Mouse (Mus musculus) MEL (cell line): ENCODE data around the gene Sbk1. TPM values are rescaled to one million over a fixed set of nuclear protein-coding genes. Genes with fewer than 3 reads are reported as not detected.

Experiments used
- DNase-seq: peaks from one replicate; pipeline ENCODE4 v3.0.0; 2011; ENCODE audit warnings: low read depth, low spot score
- H3K27ac ChIP-seq: 2 replicates; pipeline ENCODE4 v1.5.1; 2012; ENCODE audit warnings: low read depth, mild to moderate bottlenecking, control low read depth, low read length, moderate library complexity; ENCODE audit not compliant: control insufficient read depth
- H3K27me3 ChIP-seq, 2 experiments: fragments of 150-350 bp in 1 of 2; sonication (generic) in 1 of 2; 2 replicates each; pipeline ENCODE4 v1.6.1; 2012; ENCODE audit warnings: low read length in 2 of 2, mild to moderate bottlenecking in 2 of 2, improper control_type of control experiment in 1 of 2, moderate library complexity in 1 of 2; ENCODE audit not compliant: insufficient read depth in 2 of 2, control insufficient read depth in 1 of 2
- H3K36me3 ChIP-seq, 2 experiments: 2 replicates each; pipeline ENCODE4 v1.6.1; 2012 to 2014; ENCODE audit warnings: low read length in 2 of 2, improper control_type of control experiment in 1 of 2, inconsistent platforms in 1 of 2, mild to moderate bottlenecking in 1 of 2; ENCODE audit not compliant: insufficient read depth in 2 of 2, control insufficient read depth in 1 of 2
- H3K4me1 ChIP-seq, 2 experiments: fragments of 150-350 bp in 1 of 2; sonication (generic) in 1 of 2; 2 replicates each; pipeline ENCODE4 v1.6.1; 2012; ENCODE audit warnings: low read length in 2 of 2, improper control_type of control experiment in 1 of 2, mild to moderate bottlenecking in 1 of 2; ENCODE audit not compliant: insufficient read depth in 2 of 2, control insufficient read depth in 1 of 2
- H3K4me3 ChIP-seq, 2 experiments: fragments of 150-350 bp in 1 of 2; sonication (generic) in 1 of 2; 2 replicates each; pipeline ENCODE4 v1.5.1; 2012; ENCODE audit warnings: low read depth in 2 of 2, low read length in 2 of 2, mild to moderate bottlenecking in 2 of 2, moderate library complexity in 2 of 2, control low read depth in 1 of 2, improper control_type of control experiment in 1 of 2; ENCODE audit not compliant: control insufficient read depth in 1 of 2, insufficient read depth in 1 of 2
- H3K79me2 ChIP-seq: 2 replicates; pipeline ENCODE4 v1.6.1; 2012; ENCODE audit warnings: mild to moderate bottlenecking, low read length, moderate library complexity; ENCODE audit not compliant: control insufficient read depth, poor library complexity, insufficient read depth
- H3K9ac ChIP-seq: 2 replicates; pipeline ENCODE4 v1.6.1; 2012; ENCODE audit warnings: low read depth, mild to moderate bottlenecking, control low read depth, low read length, moderate library complexity; ENCODE audit not compliant: control insufficient read depth, poor library complexity, severe bottlenecking
- H3K9me3 ChIP-seq: fragments of 150-350 bp; sonication (generic); replicated peaks from 2 replicates; pipeline ENCODE4 v1.6.1; 2012; ENCODE audit warnings: mild to moderate bottlenecking, low read length, improper control_type of control experiment, moderate library complexity; ENCODE audit not compliant: insufficient read depth
- BHLHE40 ChIP-seq: IDR thresholded peaks from 2 replicates; pipeline ENCODE4 v1.6.1; 2012; ENCODE audit warnings: low read depth, mild to moderate bottlenecking, inconsistent platforms, low read length, improper control_type of control experiment, borderline replicate concordance
- CHD1 ChIP-seq: IDR thresholded peaks from 2 replicates; pipeline ENCODE4 v1.6.1; 2012; ENCODE audit warnings: low read depth, mild to moderate bottlenecking, inconsistent platforms, low read length, improper control_type of control experiment
- CHD2 ChIP-seq: IDR thresholded peaks from 2 replicates; pipeline ENCODE4 v1.6.1; 2011; ENCODE audit warnings: low read length, improper control_type of control experiment
- E2F4 ChIP-seq: IDR thresholded peaks from 2 replicates; pipeline ENCODE4 v1.6.1; 2011; ENCODE audit warnings: low read depth, low read length, improper control_type of control experiment, borderline replicate concordance
- ELF1 ChIP-seq: IDR thresholded peaks from 2 replicates; pipeline ENCODE4 v1.6.1; 2014; ENCODE audit warnings: low read depth, mild to moderate bottlenecking, inconsistent platforms, low read length, improper control_type of control experiment, moderate library complexity
- HCFC1 ChIP-seq: IDR thresholded peaks from 2 replicates; pipeline ENCODE4 v1.6.1; 2012; ENCODE audit warnings: low read depth, mild to moderate bottlenecking, inconsistent platforms, low read length, improper control_type of control experiment, moderate library complexity
- JUND ChIP-seq: IDR thresholded peaks from 2 replicates; pipeline ENCODE4 v1.6.1; 2011; ENCODE audit warnings: low read depth, mild to moderate bottlenecking, improper control_type of control experiment, low read length
- KAT2A ChIP-seq: conservative IDR thresholded peaks from 2 replicates; pipeline ENCODE4 v1.6.1; 2012; ENCODE audit warnings: low read depth, low read length, improper control_type of control experiment, inconsistent platforms
- MAZ ChIP-seq: IDR thresholded peaks from 2 replicates; pipeline ENCODE4 v1.6.1; 2012; ENCODE audit warnings: low read depth, mild to moderate bottlenecking, inconsistent platforms, low read length, improper control_type of control experiment
- MEF2A ChIP-seq: IDR thresholded peaks from 2 replicates; pipeline ENCODE4 v1.6.1; 2014; ENCODE audit warnings: low read depth, mild to moderate bottlenecking, inconsistent platforms, low read length, improper control_type of control experiment; ENCODE audit not compliant: poor library complexity, insufficient replicate concordance, severe bottlenecking; ENCODE audit errors: extremely low read depth
- MXI1 ChIP-seq: IDR thresholded peaks from 2 replicates; pipeline ENCODE4 v1.6.1; 2011; ENCODE audit warnings: mild to moderate bottlenecking, low read depth, low read length, improper control_type of control experiment
- MYC ChIP-seq: IDR thresholded peaks from 2 replicates; pipeline ENCODE4 v1.6.1; 2011; ENCODE audit warnings: low read depth, mild to moderate bottlenecking, low read length, improper control_type of control experiment, moderate library complexity
- POLR2A ChIP-seq, 2 experiments: IDR thresholded peaks; 2 replicates each; pipeline ENCODE4 v1.6.1; 2011 to 2012; ENCODE audit warnings: low read length in 2 of 2, mild to moderate bottlenecking in 2 of 2, control low read depth in 1 of 2, improper control_type of control experiment in 1 of 2, low read depth in 1 of 2, moderate library complexity in 1 of 2; ENCODE audit not compliant: control insufficient read depth in 1 of 2, insufficient read depth in 1 of 2, poor library complexity in 1 of 2
- POLR2AphosphoS5 ChIP-seq: IDR thresholded peaks from 2 replicates; pipeline ENCODE4 v1.6.1; 2012; ENCODE audit warnings: low read depth, borderline replicate concordance, mild to moderate bottlenecking, inconsistent platforms, low read length, moderate library complexity, mixed read lengths
- RAD21 ChIP-seq: IDR thresholded peaks from 2 replicates; pipeline ENCODE4 v1.6.1; 2011; ENCODE audit warnings: mild to moderate bottlenecking, low read depth, low read length, improper control_type of control experiment
- SIN3A ChIP-seq: IDR thresholded peaks from 2 replicates; pipeline ENCODE4 v1.6.1; 2012; ENCODE audit warnings: low read length, improper control_type of control experiment, inconsistent platforms
- SMC3 ChIP-seq: IDR thresholded peaks from 2 replicates; pipeline ENCODE4 v1.6.1; 2011; ENCODE audit warnings: low read depth, low read length, improper control_type of control experiment
- TBP ChIP-seq: IDR thresholded peaks from 2 replicates; pipeline ENCODE4 v1.8.0; 2011; ENCODE audit warnings: low read depth, low read length, improper control_type of control experiment
- TCF12 ChIP-seq: IDR thresholded peaks from 2 replicates; pipeline ENCODE4 v1.6.1; 2014; ENCODE audit warnings: low read depth, mild to moderate bottlenecking, inconsistent platforms, low read length, improper control_type of control experiment, moderate library complexity
- UBTF ChIP-seq: IDR thresholded peaks from 2 replicates; pipeline ENCODE4 v1.6.1; 2012; ENCODE audit warnings: low read depth, mild to moderate bottlenecking, inconsistent platforms, low read length, improper control_type of control experiment, moderate library complexity, borderline replicate concordance; ENCODE audit not compliant: insufficient read depth
- USF1 ChIP-seq: IDR thresholded peaks from 2 replicates; pipeline ENCODE4 v1.6.1; 2014; ENCODE audit warnings: low read depth, mild to moderate bottlenecking, inconsistent platforms, low read length, improper control_type of control experiment, moderate library complexity
- ZC3H11A ChIP-seq: IDR thresholded peaks from 2 replicates; pipeline ENCODE4 v1.6.1; 2012; ENCODE audit warnings: low read depth, mild to moderate bottlenecking, inconsistent platforms, low read length, improper control_type of control experiment
- ZKSCAN1 ChIP-seq: IDR thresholded peaks from 2 replicates; pipeline ENCODE4 v1.6.1; 2012; ENCODE audit warnings: low read depth, mild to moderate bottlenecking, inconsistent platforms, low read length, improper control_type of control experiment, moderate library complexity
- polyA plus RNA-seq, 2 experiments: library from polyadenylated mRNA; stranded (reverse) in 1 of 2; unstranded in 1 of 2; fragments of >175 nt in 1 of 2; fragments of >200 nt in 1 of 2; gene quantifications; 2 replicates each; pipeline versions ENCODE4 v1.2.1 to v1.2.4; 2012; ENCODE audit warnings: low replicate concordance in 2 of 2, low read depth in 1 of 2; ENCODE audit not compliant: insufficient read length in 2 of 2, insufficient read depth in 1 of 2, missing spikeins in 1 of 2
- total RNA-seq: library from RNA; depleted of rRNA; stranded (reverse); fragments of 300-350 nt; gene quantifications from 2 replicates; pipeline ENCODE4 v1.2.3, GENCODE M21; 2012

Gene Sbk1
- total and polyA plus RNA-seq, 3 experiments: 3.9 to 5.4 TPM; not detected in 1

GRCm38 (mm10) chr7:126276297-126276696 is 3.9 kb downstream of the Sbk1 start:
- no peak overlapping the region for H3K27ac ChIP-seq
- H3K79me2 ChIP-seq: peaks cover 3% of the 10 kb centered on the region; the same call in 1 of the 2 replicates
- no peak for TF ChIP-seq SIN3A
- TF ChIP-seq ZC3H11A: no peak
- no peak for TF ChIP-seq CHD2
- no peak for TF ChIP-seq ZKSCAN1
- TF ChIP-seq POLR2A (IDR thresholded peaks at IDR 0.05; ENCODE audit: control insufficient read depth in 1 of 2, insufficient read depth in 1 of 2, low read depth in 1 of 2, low read length in 2 of 2, poor library complexity in 1 of 2): no peak
- no peak for TF ChIP-seq MXI1
- H3K9me3 ChIP-seq: no peaks in the 10 kb centered on the region
- no peak overlapping the region for H3K4me3 ChIP-seq
- DNase-seq: no peak
- H3K9ac ChIP-seq: no peak overlapping the region
- H3K27me3 ChIP-seq: peaks cover 2 to 3% of the 10 kb centered on the region in 2 experiments; a peak in 2 of 4 replicates
- peaks cover 0 to 11% of the 10 kb centered on the region in 2 experiments; a peak in 2 of 4 replicates for H3K4me1 ChIP-seq
- peaks cover 0 to 5% of the 10 kb centered on the region in 2 experiments; a peak in 2 of 4 replicates for H3K36me3 ChIP-seq

DNA sequence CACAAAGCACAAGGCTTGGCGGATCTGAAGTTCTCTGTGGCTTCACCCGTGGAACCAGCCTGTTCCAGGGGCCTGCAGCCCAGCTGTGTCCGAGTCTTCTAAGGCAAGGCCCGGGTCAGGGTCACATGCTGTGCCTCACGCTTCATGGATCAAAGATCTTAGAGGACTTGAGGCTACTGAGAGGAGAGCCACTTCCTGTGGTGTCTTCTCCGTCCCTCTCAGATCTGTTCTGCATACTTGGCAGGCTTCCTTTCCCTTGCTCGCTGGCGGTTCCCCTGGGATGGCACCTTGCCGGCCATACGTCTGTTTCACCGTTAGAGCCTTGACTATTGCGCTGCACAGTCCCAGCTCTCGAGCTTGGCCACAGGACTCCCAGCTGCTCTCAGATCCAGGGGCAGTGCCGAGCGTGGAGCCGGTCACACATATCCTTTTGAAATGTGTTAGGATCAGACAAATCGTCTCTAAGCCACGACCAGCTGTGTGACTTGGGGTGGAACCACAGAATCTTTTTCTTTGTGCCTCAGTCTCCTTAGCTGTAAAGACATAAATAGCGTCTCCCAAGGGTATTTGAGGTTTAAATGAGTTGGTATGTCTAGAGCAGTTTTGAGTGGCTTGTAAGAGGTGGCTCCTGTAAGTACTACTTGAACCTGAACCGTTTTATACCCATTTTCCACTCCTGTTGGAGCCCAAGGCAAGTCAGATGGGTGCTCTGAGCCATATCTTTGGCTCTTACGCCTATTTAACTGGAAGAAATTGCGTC is 5.3 kb downstream of the Sbk1 start:
- DNase-seq: no peak
- no peak overlapping the region for H3K9ac ChIP-seq
- TF ChIP-seq USF1: no peak
- TF ChIP-seq TBP: no peak
- TF ChIP-seq KAT2A: no peak
- TF ChIP-seq E2F4: no peak
- TF ChIP-seq MEF2A: no peak
- TF ChIP-seq HCFC1: no peak
- no peak for TF ChIP-seq RAD21
- no peak for TF ChIP-seq MYC
- TF ChIP-seq SMC3: no peak
- TF ChIP-seq CHD1: no peak
- no peak for TF ChIP-seq UBTF
- no peak for TF ChIP-seq ELF1
- TF ChIP-seq TCF12: no peak
- no peak for TF ChIP-seq POLR2AphosphoS5
- no peak for TF ChIP-seq MAZ
- no peak for TF ChIP-seq BHLHE40
- TF ChIP-seq CHD2: no peak
- TF ChIP-seq JUND: no peak
- H3K79me2 ChIP-seq: peaks cover 3% of the 10 kb centered on the region; the same call in 1 of the 2 replicates
- H3K9me3 ChIP-seq: no peaks in the 10 kb centered on the region
- H3K27me3 ChIP-seq: no peaks in the 10 kb centered on the region; a peak in 1 of 4 replicates
- H3K36me3 ChIP-seq: peaks cover 0 to 5% of the 10 kb centered on the region in 2 experiments; a peak in 2 of 4 replicates
- H3K27ac ChIP-seq: no peak overlapping the region
- H3K4me1 ChIP-seq: peaks cover 0 to 11% of the 10 kb centered on the region in 2 experiments; a peak in 2 of 4 replicates
- no peak overlapping the region for H3K4me3 ChIP-seq
